Mouse (Mus musculus) right cerebral cortex, adult 18-20 months (tissue): ENCODE data around the gene Ndufa11.
A peak's percentile ranks its signal among the peaks of the same experiment; 100 is the strongest.

Experiments used
- DNase-seq: peaks from one replicate; pipeline ENCODE4 v3.0.0; 2022; ENCODE audit warnings: mixed read lengths

The Ndufa11 gene

GRCm38 (mm10) chr17:56717363-56718058, at the start of gene Ndufa11, which contains the start of gene Vmac:
TSS of gene Ndufa11 (plus strand) at chr17:56717767.
TSS of gene Vmac (minus strand) at chr17:56718022.
- peak; percentile 93 for DNase-seq

- peak; percentile 84 for DNase-seq
Observed at GRCm38 (mm10) chr17:56668384-56669144, 49.0 kb upstream of the Ndufa11 start.

- no peak for DNase-seq
Observed at GRCm38 (mm10) chr17:56669766-56670165, 47.8 kb upstream of the Ndufa11 start.

GRCm38 (mm10) chr17:56672941-56673646, 44.5 kb upstream of the Ndufa11 start, which contains the start of gene Ranbp3:
TSS of gene Ranbp3 (plus strand) at chr17:56673294.
- peak; percentile 100 for DNase-seq

GRCm38 (mm10) chr17:56673647-56674416, 43.7 kb upstream of the Ndufa11 start:
- no peak for DNase-seq

- DNase-seq = no peak
Observed at GRCm38 (mm10) chr17:56681791-56682190, 35.8 kb upstream of the Ndufa11 start.

- no peak for DNase-seq
Observed at GRCm38 (mm10) chr17:56682880-56683279, 34.7 kb upstream of the Ndufa11 start.

- no peak for DNase-seq
Observed at GRCm38 (mm10) chr17:56683546-56684140, 33.9 kb upstream of the Ndufa11 start.

GRCm38 (mm10) chr17:56684649-56685048, 32.9 kb upstream of the Ndufa11 start:
- no peak for DNase-seq

GRCm38 (mm10) chr17:56686801-56687200, 30.8 kb upstream of the Ndufa11 start:
- no peak for DNase-seq

GRCm38 (mm10) chr17:56688045-56688444, 29.5 kb upstream of the Ndufa11 start:
- no peak for DNase-seq

GRCm38 (mm10) chr17:56688689-56689088, 28.9 kb upstream of the Ndufa11 start:
- DNase-seq = no peak

GRCm38 (mm10) chr17:56693395-56693794, 24.2 kb upstream of the Ndufa11 start:
- DNase-seq = no peak

- peak; percentile 78 for DNase-seq
Observed at GRCm38 (mm10) chr17:56693851-56694310, 23.7 kb upstream of the Ndufa11 start.

- DNase-seq = no peak
Observed at GRCm38 (mm10) chr17:56700451-56700850, 17.1 kb upstream of the Ndufa11 start.

- no peak for DNase-seq
Observed at GRCm38 (mm10) chr17:56703038-56703437, 14.5 kb upstream of the Ndufa11 start.

- DNase-seq = no peak
Observed at GRCm38 (mm10) chr17:56706515-56706914, 11.1 kb upstream of the Ndufa11 start.

GRCm38 (mm10) chr17:56708692-56709091, 8.9 kb upstream of the Ndufa11 start:
- no peak for DNase-seq

- DNase-seq = no peak
Observed at GRCm38 (mm10) chr17:56709708-56710107, 7.9 kb upstream of the Ndufa11 start.

- DNase-seq = no peak
Observed at GRCm38 (mm10) chr17:56715360-56715759, 2.2 kb upstream of the Ndufa11 start.

- no peak for DNase-seq
Observed at GRCm38 (mm10) chr17:56715914-56716654, 1.5 kb upstream of the Ndufa11 start.
